Mouse (Mus musculus) kidney, adult 2 months (tissue): ENCODE data around the gene Cmc1.

ENCODE experiments used
- CTCF ChIP-seq: fragments of 200-500 bp; conservative IDR thresholded peaks from 2 replicates; pipeline ENCODE4 v1.5.1; 2011; ENCODE audit warnings: low read depth, mild to moderate bottlenecking, control low read depth, low read length, moderate library complexity, mixed read lengths; ENCODE audit not compliant: insufficient read depth, insufficient read length
- POLR2A ChIP-seq: fragments of 200-500 bp; IDR thresholded peaks from one replicate; pipeline ENCODE4 v1.6.1; 2011; ENCODE audit warnings: low read depth, low read length, control low read depth

GRCm38 (mm10) chr9:118168544-118168943 lies 18.6 kb upstream of the Cmc1 start:
- TF ChIP-seq CTCF = peak; percentile 64
- no peak for TF ChIP-seq POLR2A
